Mouse (Mus musculus) gastrocnemius, postnatal 14 days (tissue): Measurements from ENCODE around the gene Brd7. TPM values are rescaled to one million over a fixed set of nuclear protein-coding genes. Genes with fewer than 3 reads are reported as not detected.

Experiments
- DNase-seq: peaks from one replicate; pipeline ENCODE4 v3.0.0; 2021; ENCODE audit warnings: mixed read lengths
- intact Hi-C: fragments of 180-260 bp; cut with DNase I; formaldehyde crosslinking; loops from one replicate; pipeline ENCODE4 v1.15.1; 2025; ENCODE audit warnings: low total_unique reads
- long read RNA-seq, 2 experiments: library from polyadenylated mRNA; stranded (forward); transcript quantifications; one replicate each; pipeline ENCODE4 v2.0.0; 2021
- total RNA-seq, 2 experiments: library from RNA; stranded (reverse); gene quantifications; 2 replicates each; pipeline ENCODE4 v1.2.3; 2021

The Brd7 gene
- 10 to 100 TPM; 60.9 to 71.4 TPM for total RNA-seq
- long read RNA-seq, experiment 1, transcript Brd7-201 (17 exons, 3,625 nt), result major isoform, 63 of 76 reads
- long read RNA-seq, experiment 1, partial matches to known transcripts, result 6 of 76 reads
- long read RNA-seq, experiment 1, other reads (novel, unspliced or antisense), result 7 of 76 reads
- long read RNA-seq, experiment 2, transcript Brd7-201 (17 exons, 3,625 nt), result major isoform, 66 of 86 reads
- long read RNA-seq, experiment 2, partial matches to known transcripts, result 9 of 86 reads
- long read RNA-seq, experiment 2, other reads (novel, unspliced or antisense), result 11 of 86 reads

- peak; percentile 84 for DNase-seq
- intact Hi-C loops, result loop anchor here (5.0 kb wide), 1 partner anchor 260 kb away; no protein-coding TSS in a partner anchor
Observed at GRCm38 (mm10) chr8:88361708-88362428, at the start of gene Brd7. Brd7 (minus strand) TSS chr8:88362194.

GRCm38 (mm10) chr8:88411461-88411860 is 49.5 kb upstream of the Brd7 start:
- DNase-seq, result no peak
- intact Hi-C loops, result no loop called here

GRCm38 (mm10) chr8:88409401-88409940 is 47.5 kb upstream of the Brd7 start:
- intact Hi-C loops, result no loop called here
- no peak for DNase-seq

GRCm38 (mm10) chr8:88407716-88408115 is 45.7 kb upstream of the Brd7 start:
- intact Hi-C loops, result no loop called here

GRCm38 (mm10) chr8:88398060-88398459 is 36.1 kb upstream of the Brd7 start:
- intact Hi-C loops, result no loop called here
- DNase-seq, result no peak

More at GRCm38 (mm10) chr8:88407716-88408115, 45.7 kb upstream of the Brd7 start:
- DNase-seq, result no peak

- no peak for DNase-seq
- intact Hi-C loops, result no loop called here
Observed at GRCm38 (mm10) chr8:88393298-88393697, 31.3 kb upstream of the Brd7 start.

- intact Hi-C loops, result no loop called here
- no peak for DNase-seq
Observed at GRCm38 (mm10) chr8:88390749-88391148, 28.8 kb upstream of the Brd7 start.

- intact Hi-C loops, result no loop called here
- DNase-seq, result no peak
Observed at GRCm38 (mm10) chr8:88388691-88389239, 26.8 kb upstream of the Brd7 start.

GRCm38 (mm10) chr8:88387874-88388273 is 25.9 kb upstream of the Brd7 start:
- intact Hi-C loops, result no loop called here
- DNase-seq, result no peak

- no peak for DNase-seq
- intact Hi-C loops, result no loop called here
Observed at GRCm38 (mm10) chr8:88383164-88383556, 21.2 kb upstream of the Brd7 start.

- intact Hi-C loops, result no loop called here
- DNase-seq, result no peak
Observed at GRCm38 (mm10) chr8:88382311-88383163, 20.5 kb upstream of the Brd7 start.

- DNase-seq, result peak; percentile 19
- intact Hi-C loops, result no loop called here
Observed at GRCm38 (mm10) chr8:88380497-88380896, 18.5 kb upstream of the Brd7 start.

GRCm38 (mm10) chr8:88376836-88377582 is 15.0 kb upstream of the Brd7 start:
- intact Hi-C loops, result no loop called here
- DNase-seq, result peak; percentile 36

GRCm38 (mm10) chr8:88371522-88371921 is 9.5 kb upstream of the Brd7 start:
- intact Hi-C loops, result no loop called here
- no peak for DNase-seq

- no peak for DNase-seq
- intact Hi-C loops, result no loop called here
Observed at GRCm38 (mm10) chr8:88369805-88370204, 7.8 kb upstream of the Brd7 start.

GRCm38 (mm10) chr8:88369221-88369620 is 7.2 kb upstream of the Brd7 start:
- intact Hi-C loops, result no loop called here
- no peak for DNase-seq

- intact Hi-C loops, result loop anchor here (5.0 kb wide), 1 partner anchor 260 kb away; no protein-coding TSS in a partner anchor
- DNase-seq, result no peak
Observed at GRCm38 (mm10) chr8:88362446-88363150, 604 bp upstream of the Brd7 start.

GRCm38 (mm10) chr8:88361044-88361707 is 818 bp downstream of the Brd7 start:
- intact Hi-C loops, result loop anchor here (5.0 kb wide), 1 partner anchor 261 kb away; no protein-coding TSS in a partner anchor
- peak; percentile 36 for DNase-seq
